Mouse (Mus musculus): ENCODE measurements around the gene Luzp4. TPM values are rescaled to one million over a fixed set of nuclear protein-coding genes. Genes with fewer than 3 reads are reported as not detected.
"Not testable (repeated sequence)": the region's sequence is repeated elsewhere in the genome, so short reads cannot be mapped to it uniquely, and the experiment has no call there.

Gene Luzp4
- polyA plus RNA-seq (2015; fragmentation: Nextera tagmentation; extraction: Ambion mirVana): not detected in 2 replicates

DNA sequence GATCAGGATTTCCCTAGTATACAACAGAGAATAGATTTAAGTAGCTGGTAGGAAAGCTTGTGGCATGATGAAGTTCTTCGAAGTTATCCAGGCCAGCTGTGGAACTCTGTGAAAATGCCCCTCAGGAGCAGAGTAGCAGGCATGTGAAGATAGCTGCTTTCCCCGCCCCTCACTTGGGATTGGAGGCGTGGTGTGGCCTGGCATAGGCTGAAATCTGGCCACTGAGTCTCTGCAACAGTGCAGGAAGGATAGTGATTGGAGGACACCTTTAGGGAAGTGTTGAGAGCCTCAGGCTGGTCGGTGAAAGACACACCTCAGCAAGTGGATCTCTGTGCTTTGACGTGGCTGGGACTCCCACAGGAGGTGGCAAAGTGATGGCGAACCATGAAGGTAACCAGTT, at the start of gene Luzp4:
Gene Luzp4, plus strand, starts transcription at position 301 of the 400 bp plus-strand sequence.
- H3K9ac ChIP-seq; H3K9me3 ChIP-seq (replicated peaks); H3K4me2 ChIP-seq; H3K27me3 ChIP-seq; H3K27ac ChIP-seq (replicated peaks); ATAC-seq (ENCODE audit: insufficient read depth); H3K4me3 ChIP-seq (replicated peaks); H3K4me1 ChIP-seq (replicated peaks); H3K36me3 ChIP-seq (replicated peaks): not testable (repeated sequence)
- WGBS (ENCODE audit: insufficient replicate concordance): 48% methylated on average over 4 of the region's 6 CpGs

DNA sequence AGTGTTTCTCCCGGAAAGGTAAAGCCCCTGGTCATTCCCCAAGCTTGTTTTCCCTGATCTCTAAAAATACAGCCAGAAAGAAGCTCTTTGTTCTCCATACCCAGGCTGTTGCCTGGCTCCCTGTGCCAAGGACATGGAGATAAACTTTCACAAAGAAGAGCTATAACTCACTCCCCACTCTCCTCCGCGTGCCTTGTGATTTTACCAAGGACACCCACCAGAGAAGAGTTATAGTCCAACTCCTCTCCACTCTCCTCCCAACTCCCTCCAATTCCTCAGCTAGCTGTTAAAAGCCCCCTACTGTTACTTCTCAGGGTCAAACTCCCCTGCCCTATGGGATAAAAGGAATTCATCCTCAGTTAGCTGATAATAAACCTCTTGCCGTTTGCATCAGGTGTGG, 15.6 kb upstream of the Luzp4 start:
- H3K9me3 ChIP-seq (replicated peaks); H3K27ac ChIP-seq (replicated peaks); H3K27me3 ChIP-seq; H3K4me3 ChIP-seq (replicated peaks); H3K9ac ChIP-seq; H3K4me1 ChIP-seq (replicated peaks); H3K4me2 ChIP-seq; H3K36me3 ChIP-seq (replicated peaks); ATAC-seq (ENCODE audit: insufficient read depth): not testable (repeated sequence)
- WGBS (ENCODE audit: insufficient replicate concordance): 76% methylated on average over 4 of the region's 4 CpGs

Other genes with a start within 250 kb of the Luzp4 start
- gene Gm8334, start 242.5 kb upstream of the Luzp4 start, polyA plus RNA-seq (2015; fragmentation: Nextera tagmentation; extraction: Ambion mirVana): not detected in 2 replicates
- not detected in 2 replicates for gene Gm15127, start 194.0 kb upstream of the Luzp4 start, polyA plus RNA-seq (2015; fragmentation: Nextera tagmentation; extraction: Ambion mirVana)
- not detected in 2 replicates for gene Ott, start 216.6 kb downstream of the Luzp4 start, polyA plus RNA-seq (2015; fragmentation: Nextera tagmentation; extraction: Ambion mirVana)

Data from liver, embryonic 15.5 days (tissue).